Mouse (Mus musculus) kidney, postnatal 0 days (tissue): Measurements from ENCODE around the gene Nwd2. TPM values are rescaled to one million over a fixed set of nuclear protein-coding genes. Genes with fewer than 3 reads are reported as not detected.

Experiments used
- ATAC-seq: fragments of 200-750 bp; cut with Nextera tagmentation; replicated peaks from 2 replicates; pipeline ENCODE4 v1.8.0; 2017; ENCODE audit warnings: low read depth, moderate number of reproducible peaks, moderate TSS enrichment, moderate library complexity; ENCODE audit not compliant: low FRiP score
- DNase-seq: peaks from one replicate; pipeline ENCODE4 v3.0.0-alpha.2; 2016; ENCODE audit warnings: low spot score
- H3K27ac ChIP-seq: fragments of 300-500 bp; sonication (generic); 2 replicates; pipeline ENCODE4 v1.5.1; 2014; ENCODE audit warnings: mild to moderate bottlenecking
- H3K27me3 ChIP-seq: fragments of 300-500 bp; sonication (generic); 2 replicates; pipeline ENCODE4 v1.6.1; 2014; ENCODE audit warnings: low read length, mixed read lengths; ENCODE audit not compliant: insufficient read depth
- H3K36me3 ChIP-seq: fragments of 300-500 bp; sonication (generic); 2 replicates; pipeline ENCODE4 v1.6.1; 2014; ENCODE audit warnings: low read length, mixed read lengths; ENCODE audit not compliant: insufficient read depth
- H3K4me1 ChIP-seq: fragments of 300-500 bp; sonication (generic); replicated peaks from 2 replicates; pipeline ENCODE4 v1.6.1; 2014; ENCODE audit warnings: antibody characterized with exemption, low read length, mixed read lengths; ENCODE audit not compliant: insufficient read depth
- H3K4me2 ChIP-seq: fragments of 300-500 bp; sonication (generic); 2 replicates; pipeline ENCODE4 v1.6.1; 2014; ENCODE audit warnings: mild to moderate bottlenecking, low read length, moderate library complexity, mixed read lengths
- H3K4me3 ChIP-seq: fragments of 300-500 bp; sonication (generic); replicated peaks from 2 replicates; pipeline ENCODE4 v1.5.1; 2014; ENCODE audit warnings: low read depth, low read length
- H3K9ac ChIP-seq: fragments of 300-500 bp; sonication (generic); 2 replicates; pipeline ENCODE4 v1.6.1; 2014; ENCODE audit warnings: low read depth, low read length
- H3K9me3 ChIP-seq: fragments of 300-500 bp; sonication (generic); replicated peaks from 2 replicates; pipeline ENCODE4 v1.6.1; 2016; ENCODE audit warnings: low read length, inconsistent platforms, mixed read lengths
- CTCF ChIP-seq: IDR thresholded peaks from 2 replicates; pipeline ENCODE4 v1.5.1; 2016; ENCODE audit warnings: antibody characterized with exemption, low read depth, mild to moderate bottlenecking, moderate library complexity
- WGBS: fragments of 180-500 bp; shearing (Covaris S2); extraction: QIAGEN DNeasy Blood & Tissue Kit; methylation state at CpG from one replicate; pipeline ENCODE4 v1.1.7; 2014; 5-methylcytosine and 5-hydroxymethylcytosine counted together
- polyA plus RNA-seq: library from polyadenylated mRNA; unstranded; fragments of >200 nt; fragmentation: Nextera tagmentation; extraction: Ambion mirVana; gene quantifications from 2 replicates; pipeline ENCODE4 v1.2.1, GENCODE M21; 2015

Gene Nwd2
- polyA plus RNA-seq, 1 experiment from 2014 or later: 0.43 TPM

DNA sequence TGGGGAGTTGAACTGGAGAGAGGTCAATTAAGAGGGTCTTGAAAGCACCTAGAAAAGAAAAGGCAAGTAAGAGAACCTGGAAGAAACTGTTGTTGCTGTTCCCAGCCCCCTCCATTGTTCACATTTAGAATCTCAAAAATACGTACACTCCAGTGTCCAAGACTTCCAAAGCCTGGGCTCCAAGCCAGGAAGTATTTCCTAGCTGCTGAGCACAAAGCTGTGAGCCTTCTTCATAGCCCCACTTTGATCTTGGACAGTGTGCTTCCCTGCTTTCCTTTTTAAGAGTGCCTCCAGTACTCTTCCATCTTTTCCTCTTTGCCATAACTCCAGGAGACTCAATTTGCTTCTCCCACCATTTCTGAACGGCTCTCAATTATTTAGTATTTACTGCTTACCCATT is 14.3 kb upstream of the Nwd2 start:
- H3K4me1 ChIP-seq: no peaks in the 10 kb centered on the region
- no peaks in the 10 kb centered on the region for H3K36me3 ChIP-seq
- 30% methylated on average over 2 of the region's 2 CpGs for WGBS
- ATAC-seq (no peak), DNase-seq (no peak)
- H3K4me2 ChIP-seq: no peak overlapping the region
- H3K9me3 ChIP-seq: no peaks in the 10 kb centered on the region
- TF ChIP-seq CTCF: no peak
- H3K27ac ChIP-seq: no peak overlapping the region
- H3K4me3 ChIP-seq: no peak overlapping the region
- H3K9ac ChIP-seq: no peak overlapping the region
- H3K27me3 ChIP-seq: no peaks in the 10 kb centered on the region

DNA sequence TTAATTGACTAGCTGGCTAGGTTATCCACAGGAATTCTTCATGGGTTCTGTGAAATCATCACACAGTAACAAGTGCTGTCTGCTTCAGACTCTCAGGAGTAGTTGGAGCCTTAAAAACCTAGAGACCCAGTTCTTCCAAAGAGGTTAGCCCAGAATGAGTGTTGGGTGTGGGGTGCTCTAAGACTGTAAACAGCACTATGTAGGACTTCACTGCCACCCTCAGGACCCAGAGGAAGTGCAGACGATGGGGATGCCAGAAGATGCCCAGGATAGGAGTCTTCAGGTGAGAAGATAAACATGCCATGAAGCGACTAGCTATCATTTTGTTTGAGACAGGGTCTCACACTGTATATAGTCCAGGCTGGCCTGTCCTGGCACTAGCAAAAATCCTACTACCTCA is 715 bp upstream of the Nwd2 start:
- 31% methylated on average over 2 of the region's 2 CpGs for WGBS
- no peak overlapping the region for H3K4me3 ChIP-seq

DNA sequence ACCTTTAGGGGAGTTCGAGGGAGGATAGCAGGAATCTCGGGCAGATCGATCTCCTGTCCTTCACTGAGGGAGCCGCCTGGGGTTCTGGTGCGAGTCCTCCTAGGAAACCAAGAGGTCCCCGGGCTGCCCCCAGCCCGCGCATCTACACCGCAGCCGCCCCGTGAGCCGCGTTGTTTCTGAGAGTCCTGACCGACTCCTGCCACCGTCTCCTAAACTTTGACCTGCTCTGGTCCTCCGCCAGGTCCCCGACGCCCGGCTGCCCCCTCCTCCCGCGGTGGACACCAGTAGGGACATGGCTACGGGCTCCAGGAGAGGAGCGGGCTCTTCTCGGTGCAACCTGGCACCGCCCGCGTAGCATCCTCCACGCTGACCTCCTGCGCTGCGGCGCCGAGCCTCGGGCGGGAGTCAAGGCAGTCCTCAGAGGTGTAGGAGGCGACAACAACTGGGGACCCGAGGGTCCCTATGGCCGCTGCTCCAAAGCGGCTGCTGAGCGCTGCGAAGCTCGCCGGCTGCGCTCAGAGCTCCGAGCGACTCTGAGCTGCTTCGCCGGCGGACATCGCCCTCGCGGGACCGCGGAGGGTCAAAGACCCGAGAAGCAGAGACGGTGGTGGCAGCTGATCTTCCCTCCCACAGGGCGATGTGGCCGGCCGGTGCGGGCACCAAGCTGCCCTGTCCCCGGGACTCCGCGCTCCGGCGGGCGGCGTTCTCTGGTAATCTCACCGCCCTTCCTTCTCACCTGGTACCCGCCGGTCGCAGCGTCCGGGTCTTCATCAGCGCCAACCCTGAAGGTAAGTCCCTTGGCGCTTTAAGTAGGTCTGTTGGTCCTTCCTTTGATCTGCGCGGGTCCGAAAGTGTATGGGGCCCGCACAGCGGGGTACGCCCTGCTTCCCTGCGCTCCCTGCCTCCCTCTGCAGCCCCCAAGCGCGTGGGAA is 897 bp downstream of the Nwd2 start:
- Histone ChIP-seq H3K4me2 (peak overlapping the region; percentile 92), H3K4me1 (peaks cover 15% of the 10 kb centered on the region), H3K9ac (0 out of 2 replicates have a peak overlapping the region, but pooled peaks have one; percentile 35), H3K27ac (no peak overlapping the region), H3K27me3 (peaks cover 29% of the 10 kb centered on the region), H3K4me3 (peak overlapping the region; percentile 42), H3K9me3 (no peaks in the 10 kb centered on the region), H3K36me3 (no peaks in the 10 kb centered on the region)
- 1% methylated on average over 76 of the region's 83 CpGs for WGBS
- peak; percentile 59; the same call in 1 of the 2 replicates for ATAC-seq
- peak; percentile 10 for DNase-seq
- no peak for TF ChIP-seq CTCF

More for the DNA sequence above, 715 bp upstream of the Nwd2 start:
- ATAC-seq: no peak
- Histone ChIP-seq H3K4me1 (peaks cover 15% of the 10 kb centered on the region), H3K36me3 (no peaks in the 10 kb centered on the region), H3K9ac (no peak overlapping the region), H3K27me3 (peaks cover 29% of the 10 kb centered on the region), H3K9me3 (no peaks in the 10 kb centered on the region), H3K27ac (no peak overlapping the region), H3K4me2 (no peak overlapping the region)
- DNase-seq: peak; percentile 21
- peak; percentile 39; the same call in 1 of the 2 replicates for TF ChIP-seq CTCF

DNA sequence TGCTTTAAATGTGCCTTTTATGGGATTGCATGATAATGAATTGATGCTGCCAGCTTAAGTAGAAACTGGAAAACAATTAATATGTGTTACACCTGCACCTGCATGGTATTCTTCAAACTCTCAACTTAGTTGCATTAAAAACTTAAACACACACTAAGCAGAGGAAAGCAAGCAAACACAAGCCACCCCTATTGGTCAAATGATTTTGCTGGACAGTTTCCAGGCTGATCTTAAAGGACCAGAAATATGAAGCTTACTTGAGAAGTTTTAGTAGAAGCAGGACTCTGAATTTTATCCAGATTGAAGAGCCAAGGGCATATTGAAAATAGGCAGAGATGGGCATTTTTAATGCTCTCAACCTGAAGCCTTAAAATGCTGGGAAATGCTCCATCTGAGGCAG is 2.9 kb downstream of the Nwd2 start:
- Histone ChIP-seq H3K9ac (no peak overlapping the region), H3K27ac (no peak overlapping the region), H3K36me3 (no peaks in the 10 kb centered on the region), H3K9me3 (no peaks in the 10 kb centered on the region), H3K27me3 (peaks cover 29% of the 10 kb centered on the region), H3K4me1 (peaks cover 15% of the 10 kb centered on the region), H3K4me2 (no peak overlapping the region), H3K4me3 (no peak overlapping the region)
- DNase-seq: no peak
- TF ChIP-seq CTCF: no peak
- no peak for ATAC-seq

DNA sequence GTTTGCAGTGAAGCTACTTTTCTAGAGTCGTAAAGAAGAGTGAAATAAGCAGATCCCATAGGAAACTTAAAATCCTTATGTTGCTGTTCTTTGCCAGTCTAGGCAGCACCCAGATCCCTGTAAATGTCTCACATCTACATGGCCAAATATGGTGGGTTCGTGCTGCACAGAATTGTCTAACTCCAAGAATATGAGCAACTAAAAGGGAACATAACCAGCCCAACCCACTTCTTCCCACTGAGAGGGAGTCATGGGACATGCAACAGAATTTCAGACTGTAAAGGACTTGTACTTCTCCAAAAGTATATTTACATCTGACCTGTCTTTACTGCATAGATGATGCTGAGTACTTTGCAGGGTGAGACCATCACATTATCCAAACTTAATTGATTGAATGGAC is 3.8 kb downstream of the Nwd2 start:
- WGBS: 86% methylated on average over 2 of the region's 2 CpGs
- no peak for ATAC-seq
- TF ChIP-seq CTCF: no peak

GRCm38 (mm10) chr5:63666884-63667283 is 18.0 kb downstream of the Nwd2 start:
- no peak overlapping the region for H3K4me3 ChIP-seq
- DNase-seq (no peak), ATAC-seq (no peak)
- no peak overlapping the region for H3K4me2 ChIP-seq
- no peaks in the 10 kb centered on the region for H3K36me3 ChIP-seq
- 89% methylated on average over 5 of the region's 5 CpGs for WGBS
- no peaks in the 10 kb centered on the region for H3K4me1 ChIP-seq
- H3K27me3 ChIP-seq: no peaks in the 10 kb centered on the region
- H3K9ac ChIP-seq: no peak overlapping the region
- no peak overlapping the region for H3K27ac ChIP-seq
- TF ChIP-seq CTCF: no peak
- no peaks in the 10 kb centered on the region for H3K9me3 ChIP-seq

More for the DNA sequence above, 3.8 kb downstream of the Nwd2 start:
- Histone ChIP-seq H3K4me3 (no peak overlapping the region), H3K9ac (no peak overlapping the region), H3K36me3 (no peaks in the 10 kb centered on the region), H3K4me2 (no peak overlapping the region), H3K27ac (no peak overlapping the region), H3K9me3 (no peaks in the 10 kb centered on the region), H3K4me1 (peaks cover 15% of the 10 kb centered on the region), H3K27me3 (peaks cover 29% of the 10 kb centered on the region)
- no peak for DNase-seq
